Mouse (Mus musculus) limb, embryonic 14.5 days (tissue): ENCODE results near the gene Smoc1. TPM values are rescaled to one million over a fixed set of nuclear protein-coding genes. Genes with fewer than 3 reads are reported as not detected.

ENCODE experiments used
- ATAC-seq: fragments of 200-750 bp; cut with Nextera tagmentation; 2 replicates; pipeline ENCODE4 v1.8.0; 2017; ENCODE audit warnings: low read depth, moderate number of reproducible peaks, moderate TSS enrichment; ENCODE audit not compliant: low FRiP score
- DNase-seq: peaks from one replicate; pipeline ENCODE4 v3.0.0-alpha.2; 2015; ENCODE audit warnings: low spot score
- H3K27ac ChIP-seq: fragments of 300-500 bp; sonication (generic); replicated peaks from 2 replicates; pipeline ENCODE4 v1.5.1; 2014; ENCODE audit warnings: low read depth, mild to moderate bottlenecking, low read length, moderate library complexity, mixed read lengths
- H3K27me3 ChIP-seq: fragments of 300-500 bp; sonication (generic); 2 replicates; pipeline ENCODE4 v1.6.1; 2014; ENCODE audit warnings: low read length, mixed read lengths; ENCODE audit not compliant: control insufficient read depth, insufficient read depth
- H3K36me3 ChIP-seq: fragments of 300-500 bp; sonication (generic); 2 replicates; pipeline ENCODE4 v1.6.1; 2014; ENCODE audit warnings: mild to moderate bottlenecking, low read length, moderate library complexity, mixed read lengths; ENCODE audit not compliant: control insufficient read depth, insufficient read depth
- H3K4me1 ChIP-seq: fragments of 300-500 bp; sonication (generic); 2 replicates; pipeline ENCODE4 v1.6.1; 2014; ENCODE audit warnings: antibody characterized with exemption, low read length, mixed read lengths; ENCODE audit not compliant: control insufficient read depth, insufficient read depth
- H3K4me2 ChIP-seq: fragments of 300-500 bp; sonication (generic); replicated peaks from 2 replicates; pipeline ENCODE4 v1.6.1; 2014; ENCODE audit warnings: low read depth, mild to moderate bottlenecking, low read length, moderate library complexity; ENCODE audit not compliant: severe bottlenecking
- H3K4me3 ChIP-seq: fragments of 300-500 bp; sonication (generic); replicated peaks from 2 replicates; pipeline ENCODE4 v1.5.1; 2014; ENCODE audit warnings: low read length
- H3K9ac ChIP-seq: fragments of 300-500 bp; sonication (generic); 2 replicates; pipeline ENCODE4 v1.6.1; 2014; ENCODE audit warnings: mild to moderate bottlenecking, low read depth, low read length, moderate library complexity; ENCODE audit not compliant: severe bottlenecking
- H3K9me3 ChIP-seq: fragments of 300-500 bp; sonication (generic); 2 replicates; pipeline ENCODE4 v1.6.1; 2016; ENCODE audit warnings: low read length; ENCODE audit not compliant: control insufficient read depth
- POLR2A ChIP-seq: fragments of 200-500 bp; IDR thresholded peaks from 2 replicates; pipeline ENCODE4 v1.8.0; 2012; ENCODE audit warnings: inconsistent platforms, mild to moderate bottlenecking, moderate library complexity, borderline replicate concordance; ENCODE audit not compliant: insufficient read depth, insufficient read length; ENCODE audit errors: extremely low read depth
- WGBS: fragments of 180-500 bp; shearing (Covaris S2); extraction: QIAGEN DNeasy Blood & Tissue Kit; methylation state at CpG from one replicate; pipeline ENCODE4 v1.1.7; 2014; 5-methylcytosine and 5-hydroxymethylcytosine counted together
- polyA plus RNA-seq, 2 experiments: library from polyadenylated mRNA; depleted of rRNA in 1 of 2; stranded (reverse) in 1 of 2; unstranded in 1 of 2; fragments of >200 nt; fragmentation: Nextera tagmentation in 1 of 2; extraction: Ambion mirVana in 1 of 2; gene quantifications; 2 replicates each; pipeline versions ENCODE4 v1.2.1 to v1.2.3; 2012 to 2014

Gene Smoc1
- polyA plus RNA-seq, 2 experiments: 8.1 to 16.3 TPM

- H3K27ac ChIP-seq: no peak overlapping the region
- no peak for TF ChIP-seq POLR2A
- no peaks in the 10 kb centered on the region for H3K27me3 ChIP-seq
- WGBS: 86% methylated on average over 2 of the region's 2 CpGs
- H3K4me3 ChIP-seq: no peak overlapping the region
- no peaks in the 10 kb centered on the region for H3K4me1 ChIP-seq
- no peaks in the 10 kb centered on the region for H3K9me3 ChIP-seq
- H3K4me2 ChIP-seq: no peak overlapping the region
- no peak for DNase-seq
- no peak overlapping the region for H3K9ac ChIP-seq
- H3K36me3 ChIP-seq: no peaks in the 10 kb centered on the region
- ATAC-seq: no peak
These were observed 158.4 kb downstream of the Smoc1 start for GRCm38 (mm10) chr12:81184967-81185366.

GRCm38 (mm10) chr12:81186081-81186480 is 159.5 kb downstream of the Smoc1 start:
- H3K4me1 ChIP-seq: no peaks in the 10 kb centered on the region
- TF ChIP-seq POLR2A: no peak
- no peak overlapping the region for H3K9ac ChIP-seq
- no peak overlapping the region for H3K4me3 ChIP-seq
- H3K9me3 ChIP-seq: no peaks in the 10 kb centered on the region
- ATAC-seq (no peak), DNase-seq (no peak)
- H3K27ac ChIP-seq: no peak overlapping the region
- no peak overlapping the region for H3K4me2 ChIP-seq
- WGBS: 94% methylated on average over 4 of the region's 4 CpGs
- no peaks in the 10 kb centered on the region for H3K27me3 ChIP-seq
- H3K36me3 ChIP-seq: no peaks in the 10 kb centered on the region

GRCm38 (mm10) chr12:81186668-81187067 is 160.1 kb downstream of the Smoc1 start:
- Histone ChIP-seq H3K36me3 (no peaks in the 10 kb centered on the region), H3K4me2 (no peak overlapping the region), H3K27me3 (no peaks in the 10 kb centered on the region), H3K27ac (no peak overlapping the region), H3K4me1 (no peaks in the 10 kb centered on the region), H3K9me3 (no peaks in the 10 kb centered on the region), H3K9ac (no peak overlapping the region), H3K4me3 (no peak overlapping the region)
- TF ChIP-seq POLR2A: no peak
- DNase-seq (no peak), ATAC-seq (no peak)
- 77% methylated on average over 3 of the region's 3 CpGs for WGBS

GRCm38 (mm10) chr12:81188423-81188822 is 161.8 kb downstream of the Smoc1 start:
- Histone ChIP-seq H3K4me3 (no peak overlapping the region), H3K4me1 (no peaks in the 10 kb centered on the region), H3K27me3 (no peaks in the 10 kb centered on the region), H3K27ac (no peak overlapping the region), H3K36me3 (no peaks in the 10 kb centered on the region), H3K9ac (no peak overlapping the region), H3K4me2 (no peak overlapping the region), H3K9me3 (no peaks in the 10 kb centered on the region)
- TF ChIP-seq POLR2A: no peak
- WGBS: 86% methylated on average over 3 of the region's 3 CpGs
- ATAC-seq (no peak), DNase-seq (no peak)

GRCm38 (mm10) chr12:81188996-81189395 is 162.4 kb downstream of the Smoc1 start:
- Histone ChIP-seq H3K36me3 (no peaks in the 10 kb centered on the region), H3K4me2 (no peak overlapping the region), H3K4me1 (no peaks in the 10 kb centered on the region), H3K9ac (no peak overlapping the region), H3K27me3 (no peaks in the 10 kb centered on the region), H3K9me3 (no peaks in the 10 kb centered on the region), H3K4me3 (no peak overlapping the region), H3K27ac (no peak overlapping the region)
- DNase-seq (no peak), ATAC-seq (no peak)
- 91% methylated on average over 4 of the region's 4 CpGs for WGBS
- no peak for TF ChIP-seq POLR2A

- no peak for ATAC-seq
- TF ChIP-seq POLR2A: no peak
- Histone ChIP-seq H3K9me3 (no peaks in the 10 kb centered on the region), H3K4me2 (no peak overlapping the region), H3K4me3 (no peak overlapping the region), H3K36me3 (no peaks in the 10 kb centered on the region), H3K27ac (no peak overlapping the region), H3K4me1 (no peaks in the 10 kb centered on the region), H3K9ac (no peak overlapping the region), H3K27me3 (no peaks in the 10 kb centered on the region)
- 81% methylated on average over 1 of the region's 1 CpGs for WGBS
- no peak for DNase-seq
These were observed 163.0 kb downstream of the Smoc1 start for GRCm38 (mm10) chr12:81189636-81190035.
